Mouse (Mus musculus) WW6 (cell line): ENCODE measurements at regions not wholly inside any gene's neighbourhood (a gene's known extent, or its start where the extent isn't known, plus 50 kb on each side); places are given as distances from the start of the nearest gene placed in this dataset.
"Not testable (repeated sequence)": the region's sequence is repeated elsewhere in the genome, so short reads cannot be mapped to it uniquely, and the experiment has no call there.

ENCODE experiments used
- DNase-seq: peaks from one replicate; pipeline ENCODE4 v3.0.0-alpha.2; 2013; ENCODE audit warnings: low read depth, low spot score

DNA sequence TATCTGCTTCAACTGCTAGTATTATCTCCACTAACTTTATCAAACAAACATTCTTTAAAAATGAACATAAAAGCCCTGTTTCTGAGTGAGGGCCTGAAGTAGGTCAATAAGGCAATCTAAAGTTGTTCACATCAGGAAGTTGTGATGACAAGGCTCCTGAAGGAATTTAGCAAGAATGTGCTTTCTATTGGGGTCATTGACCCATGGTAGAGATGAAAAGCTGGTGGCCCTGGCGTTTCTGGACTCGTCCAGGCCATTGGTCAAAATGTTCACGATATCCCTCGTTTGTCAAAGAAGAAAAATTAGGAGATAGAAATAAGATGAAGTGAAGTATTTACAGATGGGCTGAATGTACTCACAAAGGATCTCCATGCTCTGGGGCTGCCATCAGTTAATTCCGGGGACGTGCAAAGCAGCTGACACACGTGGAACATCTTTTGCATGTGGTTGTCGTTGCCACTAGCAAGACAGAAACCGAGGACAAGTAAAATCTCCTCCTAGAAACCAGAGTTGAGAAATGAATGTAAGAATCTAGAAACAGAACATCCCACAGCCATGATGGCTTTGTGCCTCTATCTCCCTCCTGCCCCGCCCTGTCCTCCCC, 134.1 kb downstream of the Snx18 start:
- no peak for DNase-seq

DNA sequence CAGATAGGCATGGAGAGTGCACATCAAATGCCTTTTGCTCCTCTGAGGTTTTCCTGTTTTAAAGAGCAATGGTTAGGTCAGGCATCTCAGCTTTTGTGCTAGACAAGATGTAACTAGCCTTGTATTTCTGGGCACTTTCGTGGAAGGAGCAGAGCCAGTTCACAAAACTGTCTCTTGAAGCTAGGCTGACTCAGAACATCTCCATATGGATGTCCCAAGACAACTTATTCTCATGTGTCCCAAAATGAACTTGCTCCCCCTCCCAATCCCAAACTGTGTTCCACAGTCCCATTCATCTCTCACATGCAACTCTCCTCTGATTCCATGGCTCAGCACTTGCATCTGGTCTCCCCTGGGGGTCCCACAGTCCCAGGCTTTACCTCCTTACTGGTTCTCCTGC, 135.5 kb downstream of the Snx18 start:
- DNase-seq: no peak

DNA sequence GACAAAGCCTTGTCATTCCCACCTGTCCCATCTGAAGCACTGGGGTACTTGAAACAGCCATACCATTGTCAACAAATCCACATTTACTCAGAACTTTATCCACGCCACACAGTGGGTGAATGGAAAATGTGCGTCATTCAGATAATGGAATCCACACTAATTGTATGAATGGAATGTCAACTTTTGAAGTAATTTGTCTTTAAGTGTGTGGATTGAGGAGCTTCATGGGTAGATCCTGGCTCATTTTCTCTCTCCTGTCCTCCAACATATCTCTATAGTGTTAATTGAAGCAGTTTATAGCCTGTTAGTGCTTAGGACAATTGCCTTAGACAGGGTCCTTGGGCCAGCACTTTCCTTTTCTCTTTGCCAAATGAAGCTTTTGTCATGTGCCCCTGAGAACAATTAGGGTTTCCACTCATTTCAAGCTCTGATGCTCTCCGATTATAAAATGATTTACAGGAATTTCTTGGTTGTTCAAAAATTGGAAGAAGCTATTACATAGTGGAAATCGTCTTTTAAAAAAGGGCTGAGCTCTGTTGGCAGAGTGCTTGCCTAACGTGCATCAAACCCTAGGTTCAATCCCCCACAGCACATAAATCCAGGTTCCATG, 140.4 kb downstream of the Snx18 start:
- DNase-seq: no peak

DNA sequence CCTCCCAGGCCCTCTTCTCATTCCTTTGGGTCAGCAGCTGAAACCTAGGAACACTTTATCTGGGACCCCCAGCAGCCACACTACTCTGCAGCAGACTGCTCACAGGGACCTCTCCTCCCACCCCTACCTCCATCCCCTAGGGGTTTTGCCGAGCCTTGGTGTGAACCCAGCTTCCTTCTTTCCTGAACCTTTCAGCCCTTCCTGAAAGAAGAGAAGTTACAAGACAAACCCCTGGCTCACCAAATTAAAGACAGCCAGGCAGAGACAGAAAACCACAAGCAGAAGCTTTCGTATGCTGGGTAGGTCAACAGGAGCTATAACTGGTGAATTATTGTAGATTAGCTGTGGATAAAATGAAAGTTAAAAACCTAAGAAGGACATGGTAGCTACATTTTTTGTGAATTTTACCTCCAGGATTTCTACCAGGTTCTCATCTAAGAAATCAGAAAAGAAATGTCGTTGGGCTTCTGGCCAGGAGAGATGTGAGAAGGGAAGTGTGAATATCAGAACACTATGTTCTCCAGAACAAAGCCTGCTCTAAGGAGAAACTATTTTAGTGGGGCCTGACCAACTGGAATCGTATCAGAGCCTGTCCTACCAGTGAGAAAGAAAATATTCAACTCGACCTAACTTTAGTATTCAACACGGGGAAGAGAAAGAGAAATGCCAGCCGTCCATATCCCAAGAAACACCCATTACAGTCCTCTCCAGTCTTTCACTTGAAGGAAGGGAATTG, 147.4 kb downstream of the Snx18 start:
- DNase-seq: no peak

DNA sequence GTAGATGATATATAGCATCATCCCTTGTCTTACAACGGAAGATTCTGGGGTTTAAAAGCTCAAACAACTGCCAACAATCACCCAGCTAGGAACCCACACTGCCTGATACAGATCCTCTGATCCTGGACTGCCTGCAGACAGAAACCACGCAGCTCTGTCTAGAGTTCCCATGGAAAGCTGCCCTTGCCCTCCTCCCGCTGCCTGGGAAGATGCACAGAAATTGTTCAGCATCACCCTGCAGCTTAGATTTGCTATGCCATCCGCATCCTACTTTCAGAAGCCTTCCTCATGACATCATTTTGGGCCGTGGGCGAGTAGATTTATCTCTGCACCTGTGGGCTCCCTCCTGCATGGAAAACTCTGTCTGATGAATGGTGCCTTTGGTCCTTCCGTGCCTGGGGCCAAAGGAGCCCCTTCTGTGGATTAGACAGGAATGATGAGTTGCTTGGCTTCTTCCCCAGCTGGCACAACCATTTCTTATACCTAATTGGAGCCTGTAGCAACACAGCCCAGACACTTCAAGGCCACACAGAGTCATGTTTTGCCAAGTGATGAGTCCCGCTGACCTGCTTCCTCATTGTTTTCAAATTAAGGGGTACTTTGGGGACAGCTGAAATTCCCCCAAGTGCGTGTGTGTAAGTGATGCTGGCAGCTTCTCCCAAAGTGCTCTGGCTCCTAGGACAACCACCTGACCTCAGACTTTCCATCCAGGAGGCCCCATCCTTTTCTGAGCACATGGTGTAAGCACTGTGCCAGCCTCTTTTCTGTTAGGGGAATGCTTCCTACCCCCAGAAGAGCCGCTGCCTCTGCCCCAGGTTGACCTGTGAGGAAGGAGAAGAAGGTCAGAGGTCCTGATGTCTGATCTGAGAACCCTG, 153.9 kb downstream of the Snx18 start:
- DNase-seq: no peak

DNA sequence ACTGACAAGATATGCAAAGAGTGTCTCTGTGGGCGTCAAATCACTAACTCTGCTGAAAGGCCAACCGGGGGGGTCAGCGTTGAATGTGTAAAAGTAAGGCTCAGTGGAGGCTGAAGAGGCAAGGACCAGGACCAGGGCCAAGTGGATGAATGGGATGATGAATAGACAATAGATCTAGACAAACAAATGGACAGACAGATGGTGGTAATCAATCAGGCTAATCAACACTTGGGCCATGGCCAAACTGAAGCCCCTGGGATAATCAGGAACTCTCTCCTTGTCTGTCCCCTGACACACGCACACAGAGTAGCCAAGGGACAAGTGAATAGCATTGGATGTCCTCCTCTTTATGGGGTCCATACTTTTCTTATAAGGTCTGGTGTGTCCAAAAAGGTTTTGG, 154.9 kb downstream of the Snx18 start:
- DNase-seq: no peak

DNA sequence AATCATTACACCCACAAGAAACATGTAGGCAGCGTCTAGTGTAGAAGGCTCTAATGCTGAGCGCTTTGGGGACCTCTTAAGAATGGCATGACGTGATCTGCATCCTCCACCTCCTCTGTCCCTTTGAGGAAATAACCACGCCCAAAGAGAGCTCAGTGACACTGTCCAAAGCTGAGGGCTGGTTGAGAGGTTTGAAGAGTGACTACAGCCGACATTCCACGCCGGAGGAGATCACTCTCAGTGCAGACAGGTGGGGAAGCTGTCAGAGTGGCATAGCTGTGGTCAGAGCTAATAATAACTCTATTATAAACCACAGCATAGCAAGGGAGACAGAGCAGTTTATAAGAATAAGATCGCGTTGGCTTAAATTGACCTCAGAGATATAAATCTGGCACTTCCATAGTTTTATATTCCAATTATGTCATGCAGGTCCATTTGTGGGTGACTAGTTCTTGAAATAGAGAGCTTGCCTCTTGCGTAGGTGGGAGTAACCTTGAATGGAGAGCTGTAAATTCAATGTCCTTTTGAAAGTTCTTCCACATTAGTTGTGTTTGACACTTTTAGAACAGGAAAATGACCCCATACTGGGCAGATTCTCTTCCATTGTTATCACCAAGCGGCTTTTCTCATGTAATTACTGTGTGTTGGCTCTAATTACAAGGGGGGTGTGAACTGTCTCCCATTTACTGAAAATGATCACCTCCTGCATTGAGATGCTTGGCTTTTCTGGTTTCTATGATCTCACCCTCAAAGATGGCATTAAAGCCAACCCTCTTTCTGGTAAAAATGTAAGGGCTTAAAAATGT, 161.7 kb downstream of the BC067074 start:
- no peak for DNase-seq

DNA sequence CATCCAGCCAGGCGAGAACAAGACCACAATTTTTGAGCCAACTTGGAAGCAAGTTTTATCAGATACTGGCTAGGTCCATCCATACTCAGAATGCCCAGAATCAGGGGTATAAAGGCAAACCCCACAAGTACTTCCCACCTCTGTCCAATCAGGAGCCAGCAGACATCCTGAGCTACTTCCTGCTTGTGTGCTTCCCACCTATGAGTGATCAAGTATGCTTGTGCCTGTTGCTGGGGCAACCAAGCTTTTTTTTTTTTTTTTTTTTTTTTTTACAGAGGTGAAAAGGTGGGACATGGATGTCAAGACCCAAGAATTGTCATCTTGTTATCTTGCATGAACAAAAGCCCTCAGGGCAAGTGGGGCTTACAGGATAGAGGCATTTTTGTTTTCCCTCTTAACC, 155.4 kb downstream of the BC067074 start:
- DNase-seq: no peak

DNA sequence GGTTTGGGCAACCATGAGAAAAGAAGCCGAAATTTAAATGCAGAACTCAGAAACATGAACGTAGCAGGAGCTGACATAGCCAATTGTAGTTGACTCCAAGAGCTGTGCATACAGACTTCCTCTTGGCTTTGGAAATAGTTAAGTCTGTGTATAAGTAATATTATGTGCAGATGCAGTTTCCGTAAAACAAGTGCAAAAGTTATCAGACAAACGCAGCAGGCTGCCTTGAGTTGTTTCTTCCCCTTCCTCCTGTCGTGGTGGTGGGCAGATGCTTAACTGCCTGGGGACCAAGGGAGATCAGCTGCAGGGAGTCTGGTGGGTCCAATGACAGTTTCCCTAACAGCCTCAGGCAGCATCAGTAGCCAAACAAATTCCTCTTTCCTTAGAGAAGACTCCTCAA, 153.3 kb downstream of the BC067074 start:
- no peak for DNase-seq

DNA sequence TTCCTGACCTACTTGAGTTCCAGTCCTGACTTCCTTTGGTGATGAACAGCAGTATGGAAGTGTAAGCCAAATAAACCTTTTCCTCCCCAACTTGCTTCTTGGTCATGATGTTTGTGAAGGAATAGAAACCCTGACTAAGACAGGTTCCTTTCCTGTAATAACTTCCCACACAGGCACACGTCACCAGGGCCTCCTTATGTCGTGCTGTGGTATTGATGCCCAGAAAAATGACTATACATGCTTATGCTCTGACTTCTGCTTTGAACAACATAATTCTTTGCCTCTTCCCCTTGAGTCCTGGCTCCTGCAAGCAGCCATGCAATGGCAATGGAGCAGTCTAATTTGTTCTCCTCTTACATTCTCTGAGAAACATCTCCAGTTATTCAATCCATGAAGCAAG, 151.5 kb downstream of the BC067074 start:
- not testable (repeated sequence) for DNase-seq

DNA sequence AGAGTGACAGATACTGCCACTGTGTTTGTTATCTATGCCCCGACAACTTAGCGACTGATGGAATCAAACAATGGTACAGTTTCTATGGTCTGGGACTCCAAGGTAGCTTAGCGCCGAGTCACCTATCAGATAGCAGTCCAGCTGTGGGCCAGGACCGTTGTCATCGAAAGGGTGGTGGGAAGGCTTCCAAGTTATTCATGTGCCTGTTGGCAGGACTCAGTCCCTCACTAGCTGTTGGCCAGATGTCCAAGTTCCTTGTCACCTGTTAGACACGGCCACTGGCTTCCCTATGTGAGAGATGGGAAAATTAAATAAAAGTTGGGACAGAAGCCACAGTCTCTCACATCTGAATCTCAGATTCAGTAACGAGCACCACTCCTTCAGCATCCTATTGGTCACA, 150.1 kb downstream of the BC067074 start:
- DNase-seq: no peak

DNA sequence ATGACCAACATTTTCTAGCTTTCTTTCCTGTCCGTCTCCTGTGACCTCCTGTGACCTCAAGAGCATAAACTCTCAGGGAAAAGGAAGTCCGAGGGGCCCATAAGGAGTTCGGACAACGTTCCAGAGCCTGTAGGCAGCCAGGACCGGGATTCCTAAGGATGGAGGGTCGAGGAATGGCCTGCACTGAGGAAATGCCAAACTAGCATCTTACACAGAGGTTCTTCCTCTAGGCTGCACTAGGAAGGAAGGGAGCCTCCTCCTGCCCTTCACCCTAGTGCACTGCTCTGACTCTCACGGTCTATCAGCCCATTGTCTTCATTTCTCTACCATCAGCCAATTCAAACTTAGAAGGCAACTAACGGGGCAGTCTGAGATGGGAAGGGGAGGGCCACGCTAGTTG, 149.2 kb downstream of the BC067074 start:
- no peak for DNase-seq

DNA sequence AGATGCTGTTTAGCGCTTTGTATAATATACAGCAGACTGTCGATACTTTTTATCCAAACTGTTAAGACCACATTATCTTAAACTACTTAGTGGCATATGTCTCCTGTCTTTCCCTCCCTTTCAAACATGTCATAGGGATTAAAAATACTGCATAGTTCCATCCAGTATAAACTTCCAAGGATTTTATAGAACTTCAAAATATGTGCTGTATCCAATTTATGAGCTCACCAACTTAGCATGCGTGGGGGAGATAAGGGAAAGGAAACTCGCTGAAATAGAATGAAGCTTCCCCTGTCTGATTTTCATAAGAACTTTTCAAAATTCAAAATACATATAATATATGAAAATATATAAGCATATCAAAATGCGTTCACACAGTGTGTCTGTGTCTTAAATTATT, 147.2 kb downstream of the BC067074 start:
- no peak for DNase-seq

DNA sequence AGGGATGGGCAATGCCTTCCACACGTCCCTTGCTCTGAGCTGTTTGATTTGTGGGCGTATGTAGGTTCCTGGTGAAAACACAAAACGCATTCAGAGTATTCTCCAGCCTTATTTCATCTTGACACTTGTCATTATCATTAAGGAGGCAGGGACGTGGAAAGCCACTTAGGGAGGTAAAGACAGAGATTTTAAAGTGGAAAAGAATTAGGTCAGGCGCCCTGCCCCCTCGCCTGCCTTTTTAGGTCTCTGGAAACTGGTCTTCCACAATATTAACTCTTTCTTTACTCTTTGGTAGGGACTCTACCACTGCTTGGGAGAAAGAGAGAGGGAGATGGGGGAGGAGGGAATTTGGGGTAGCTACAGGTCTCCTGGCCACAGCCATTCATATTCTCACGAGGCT, 146.6 kb downstream of the BC067074 start:
- DNase-seq: no peak

DNA sequence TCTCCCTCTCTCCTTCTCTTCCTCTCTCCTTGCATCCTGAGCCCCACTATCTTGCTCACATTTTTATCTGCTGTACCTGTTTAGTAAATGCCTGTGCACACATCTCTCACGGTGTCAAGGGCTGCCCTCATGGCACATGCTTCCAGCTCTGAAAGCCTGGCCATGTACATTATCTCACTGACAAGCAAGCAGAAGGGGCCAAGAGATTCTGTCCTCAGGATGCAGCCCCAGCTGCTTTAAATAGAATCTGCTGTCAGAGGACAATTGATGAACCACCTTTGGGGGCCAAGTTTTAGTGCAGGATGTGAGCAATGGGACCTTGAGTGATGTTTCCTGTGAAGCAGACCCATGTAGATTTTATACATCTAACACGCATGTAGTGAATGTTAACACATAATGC, 145.9 kb downstream of the BC067074 start:
- DNase-seq: no peak

DNA sequence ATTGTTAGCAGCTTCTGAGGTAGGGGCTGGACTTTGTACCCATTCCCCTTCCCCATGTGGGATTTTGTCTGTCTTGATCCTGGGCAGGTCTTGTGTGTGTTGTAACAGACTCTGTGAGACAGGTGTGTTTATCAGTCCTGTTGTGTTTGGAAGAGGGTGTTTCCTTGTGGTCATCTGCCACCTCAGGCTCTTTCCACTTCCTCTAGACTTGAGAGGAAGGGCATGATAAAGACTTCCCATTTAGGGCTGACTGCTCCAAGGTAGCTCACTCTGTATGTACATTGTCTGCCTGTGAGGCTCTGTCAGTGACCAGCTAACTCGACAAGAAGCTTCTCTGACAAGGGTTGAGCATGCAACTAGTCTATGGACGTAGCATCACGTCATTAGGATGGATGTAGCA, 143.3 kb downstream of the BC067074 start:
- DNase-seq: no peak

DNA sequence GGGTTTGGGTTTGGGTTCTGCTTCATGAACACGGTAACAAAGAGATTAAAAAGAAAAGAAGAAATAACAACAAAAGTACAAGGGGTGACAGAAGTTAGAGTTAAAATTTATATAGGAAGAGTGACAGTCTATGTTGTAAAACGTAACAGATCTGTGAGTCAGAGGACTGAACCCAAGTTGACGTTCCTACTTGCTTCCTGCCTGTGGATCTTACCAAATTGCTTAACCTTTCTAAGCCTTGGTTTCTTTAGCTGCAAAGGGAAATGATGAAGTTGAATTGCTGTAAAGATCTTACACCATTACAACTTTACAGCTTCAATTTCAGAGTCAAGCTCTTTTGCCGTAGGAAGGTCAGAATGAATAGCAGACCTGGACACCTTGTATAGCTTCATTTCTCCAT, 142.2 kb downstream of the BC067074 start:
- no peak for DNase-seq

DNA sequence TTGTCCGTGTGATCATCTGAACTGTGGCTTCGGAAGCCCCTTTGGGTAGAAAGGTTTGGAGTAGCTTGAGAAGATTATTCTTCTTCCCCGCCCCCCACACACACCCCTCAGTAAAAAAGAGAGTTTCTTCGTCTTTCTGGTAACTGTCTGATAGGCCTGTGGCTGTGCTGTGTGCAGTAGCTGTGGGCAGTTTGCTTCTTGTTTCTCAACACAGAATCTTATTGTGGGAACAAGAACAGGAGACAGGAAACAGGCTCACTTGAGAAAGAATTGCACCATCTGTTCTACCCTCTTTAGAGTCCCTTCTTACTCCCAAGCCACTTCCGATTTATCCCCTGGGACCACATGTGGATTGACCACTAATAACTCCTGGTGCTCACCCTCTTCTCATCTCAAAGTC, 140.5 kb downstream of the BC067074 start:
- no peak for DNase-seq

DNA sequence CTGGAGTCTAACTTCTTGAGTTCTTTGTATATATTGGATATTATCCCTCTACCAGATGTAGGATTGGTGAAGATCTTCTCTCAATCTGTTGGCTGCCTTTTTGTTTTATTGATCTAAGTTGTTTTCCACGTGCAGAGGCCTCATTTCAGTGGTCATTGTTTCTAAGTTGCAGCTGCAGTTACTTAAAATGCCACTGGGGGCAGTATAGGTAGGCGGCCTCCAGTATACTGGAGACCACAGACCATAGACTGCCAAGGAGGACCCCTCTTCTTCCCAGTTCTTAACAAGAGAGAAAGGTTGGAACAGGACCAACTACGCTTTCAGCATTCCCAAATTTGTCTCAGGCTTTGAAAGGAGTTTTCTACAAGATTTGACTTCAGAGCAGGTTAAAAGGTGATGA, 136.7 kb downstream of the BC067074 start:
- DNase-seq: no peak
